Mouse (Mus musculus) splenic B cell, adult 2 months (primary cell): Measurements from ENCODE around the gene Draxin.
A peak's percentile ranks its signal among the peaks of the same experiment; 100 is the strongest.
"Not testable (repeated sequence)": the region's sequence is repeated elsewhere in the genome, so short reads cannot be mapped to it uniquely, and the experiment has no call there.

Source experiments
- DNase-seq: peaks from one replicate; pipeline ENCODE4 v3.0.0-alpha.2; 2011; ENCODE audit warnings: low read depth, low spot score
- H3K27me3 ChIP-seq: 2 replicates; pipeline ENCODE4 v1.6.1; 2012; ENCODE audit warnings: mild to moderate bottlenecking, low read length, moderate library complexity, mixed read lengths; ENCODE audit not compliant: control insufficient read depth, poor library complexity, insufficient read depth, severe bottlenecking
- H3K36me3 ChIP-seq: 2 replicates; pipeline ENCODE4 v1.6.1; 2012; ENCODE audit warnings: mild to moderate bottlenecking, low read length, moderate library complexity, mixed read lengths; ENCODE audit not compliant: control insufficient read depth, poor library complexity, insufficient read depth, severe bottlenecking

Draxin gene

GRCm38 (mm10) chr4:148140098-148141011 lies 9.9 kb upstream of the Draxin start:
- Histone ChIP-seq H3K36me3 (peaks cover 2% of the 10 kb centered on the region; the same call in 1 of the 2 replicates), H3K27me3 (no peaks in the 10 kb centered on the region)
- DNase-seq = peak; percentile 96

GRCm38 (mm10) chr4:148139767-148140097 lies 9.2 kb upstream of the Draxin start:
- no peaks in the 10 kb centered on the region for H3K27me3 ChIP-seq
- no peak for DNase-seq

GRCm38 (mm10) chr4:148137503-148137902 lies 7.0 kb upstream of the Draxin start:
- no peak for DNase-seq
- H3K27me3 ChIP-seq = no peaks in the 10 kb centered on the region
- H3K36me3 ChIP-seq = no peaks in the 10 kb centered on the region

More at GRCm38 (mm10) chr4:148139767-148140097, 9.2 kb upstream of the Draxin start:
- H3K36me3 ChIP-seq = no peaks in the 10 kb centered on the region

GRCm38 (mm10) chr4:148134988-148135387 lies 4.5 kb upstream of the Draxin start:
- no peak for DNase-seq
- H3K36me3 ChIP-seq = no peaks in the 10 kb centered on the region
- no peaks in the 10 kb centered on the region for H3K27me3 ChIP-seq

GRCm38 (mm10) chr4:148131497-148132081 lies 1.1 kb upstream of the Draxin start:
- H3K36me3 ChIP-seq = no peaks in the 10 kb centered on the region
- DNase-seq = no peak
- no peaks in the 10 kb centered on the region for H3K27me3 ChIP-seq

GRCm38 (mm10) chr4:148130133-148130532 lies 365 bp downstream of the Draxin start, which contains the start of gene Mad2l2:
TSS of gene Mad2l2 (plus strand) at chr4:148130384.
- no peak for DNase-seq
- no peaks in the 10 kb centered on the region for H3K36me3 ChIP-seq
- no peaks in the 10 kb centered on the region for H3K27me3 ChIP-seq

- DNase-seq = no peak
- no peaks in the 10 kb centered on the region for H3K27me3 ChIP-seq
These were observed 1.8 kb downstream of the Draxin start for GRCm38 (mm10) chr4:148128672-148129071.

GRCm38 (mm10) chr4:148128241-148128640 lies 2.3 kb downstream of the Draxin start:
- Histone ChIP-seq H3K27me3 (no peaks in the 10 kb centered on the region), H3K36me3 (no peaks in the 10 kb centered on the region)
- DNase-seq = no peak

More at GRCm38 (mm10) chr4:148128672-148129071, 1.8 kb downstream of the Draxin start:
- H3K36me3 ChIP-seq = no peaks in the 10 kb centered on the region

- no peak for DNase-seq
- H3K27me3 ChIP-seq = no peaks in the 10 kb centered on the region
- no peaks in the 10 kb centered on the region for H3K36me3 ChIP-seq
These were observed 7.8 kb downstream of the Draxin start for GRCm38 (mm10) chr4:148122694-148123066.

- no peaks in the 10 kb centered on the region for H3K27me3 ChIP-seq
- no peaks in the 10 kb centered on the region for H3K36me3 ChIP-seq
- no peak for DNase-seq
These were observed 8.4 kb downstream of the Draxin start for GRCm38 (mm10) chr4:148121982-148122693.

GRCm38 (mm10) chr4:148121362-148121761 lies 9.1 kb downstream of the Draxin start:
- no peaks in the 10 kb centered on the region for H3K36me3 ChIP-seq
- DNase-seq = no peak
- H3K27me3 ChIP-seq = no peaks in the 10 kb centered on the region

GRCm38 (mm10) chr4:148120555-148120954 lies 9.9 kb downstream of the Draxin start:
- Histone ChIP-seq H3K36me3 (no peaks in the 10 kb centered on the region), H3K27me3 (no peaks in the 10 kb centered on the region; the same call in 1 of the 2 replicates)
- DNase-seq = no peak

GRCm38 (mm10) chr4:148119578-148119977 lies 10.9 kb downstream of the Draxin start:
- not testable (repeated sequence) for DNase-seq, H3K27me3 ChIP-seq, H3K36me3 ChIP-seq

- peak; percentile 34 for DNase-seq
- no peaks in the 10 kb centered on the region for H3K36me3 ChIP-seq
- no peaks in the 10 kb centered on the region; the same call in 1 of the 2 replicates for H3K27me3 ChIP-seq
These were observed 13.1 kb downstream of the Draxin start for GRCm38 (mm10) chr4:148117392-148117791.

- H3K27me3 ChIP-seq = no peaks in the 10 kb centered on the region; the same call in 1 of the 2 replicates
- H3K36me3 ChIP-seq = no peaks in the 10 kb centered on the region
- peak; percentile 36 for DNase-seq
These were observed 13.8 kb downstream of the Draxin start for GRCm38 (mm10) chr4:148116657-148117056.
